Mouse (Mus musculus) erythroblast, embryonic 14.5 days (primary cell): ENCODE results near the gene Rhbdl1.

Experiments
- GATA1 ChIP-seq: IDR thresholded peaks from 2 replicates; pipeline ENCODE4 v1.6.1; 2012; ENCODE audit warnings: low read length, inconsistent platforms, mixed read lengths
- TAL1 ChIP-seq: IDR thresholded peaks from 3 replicates; pipeline ENCODE4 v1.6.1; 2012; ENCODE audit warnings: low read length, inconsistent platforms, mixed read lengths

DNA sequence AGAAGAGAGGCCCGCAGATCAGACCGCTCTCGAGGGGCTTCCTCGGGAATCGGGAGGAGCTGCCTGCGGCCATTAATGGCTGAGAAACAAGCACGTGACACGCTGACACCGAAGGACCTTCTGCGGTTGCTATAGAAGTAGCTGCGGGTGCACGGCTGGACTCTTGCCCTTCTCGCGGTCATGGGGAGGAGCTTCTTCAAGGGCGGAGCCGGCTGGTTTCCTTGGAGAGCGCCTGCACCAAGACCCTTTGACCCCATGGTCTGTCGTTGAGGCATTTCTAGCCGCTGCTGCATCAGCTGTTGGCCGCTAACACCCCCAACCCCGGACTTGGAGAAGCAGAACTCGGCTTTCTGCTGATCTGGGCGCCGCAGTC, 3.8 kb downstream of the Rhbdl1 start, which contains the start of gene Stub1:
- TF ChIP-seq GATA1 (no peak), TAL1 (no peak)
